Mouse (Mus musculus): ENCODE data around the gene Pcyt2.

The Pcyt2 gene

GRCm38 (mm10) chr11:120617519-120618112, at the start of gene Pcyt2:
Pcyt2 (minus strand) TSS chr11:120617936.
- in situ Hi-C loops (cut with MboI; ENCODE audit: low pct_unique_long_range_greater_than_20kb in 1 of 2, low sequenced_read_pairs in 2 of 2, unreplicated experiment in 1 of 2): no loop called here

- in situ Hi-C loops (cut with MboI; ENCODE audit: low pct_unique_long_range_greater_than_20kb in 1 of 2, low sequenced_read_pairs in 2 of 2, unreplicated experiment in 1 of 2): loop anchor here in 1 of 2 experiments (25.0 kb wide), 1 partner anchor 429 kb away; the partner anchor contains the start of gene Bahcc1
Observed at GRCm38 (mm10) chr11:120666617-120667016, 48.9 kb upstream of the Pcyt2 start.

- in situ Hi-C loops (cut with MboI; ENCODE audit: low pct_unique_long_range_greater_than_20kb in 1 of 2, low sequenced_read_pairs in 2 of 2, unreplicated experiment in 1 of 2): loop anchor here in 1 of 2 experiments (25.0 kb wide), 1 partner anchor 428 kb away; the partner anchor contains the start of gene Bahcc1
Observed at GRCm38 (mm10) chr11:120665406-120665805, 47.7 kb upstream of the Pcyt2 start.

- in situ Hi-C loops (cut with MboI; ENCODE audit: low pct_unique_long_range_greater_than_20kb in 1 of 2, low sequenced_read_pairs in 2 of 2, unreplicated experiment in 1 of 2): loop anchor here in 1 of 2 experiments (25.0 kb wide), 1 partner anchor 426 kb away; the partner anchor contains the start of gene Bahcc1
Observed at GRCm38 (mm10) chr11:120663714-120664113, 46.0 kb upstream of the Pcyt2 start.

- in situ Hi-C loops (cut with MboI; ENCODE audit: low pct_unique_long_range_greater_than_20kb in 1 of 2, low sequenced_read_pairs in 2 of 2, unreplicated experiment in 1 of 2): loop anchor here in 1 of 2 experiments (25.0 kb wide), 1 partner anchor 425 kb away; the partner anchor contains the start of gene Bahcc1
Observed at GRCm38 (mm10) chr11:120662759-120663158, 45.0 kb upstream of the Pcyt2 start.

GRCm38 (mm10) chr11:120661076-120661460, 43.3 kb upstream of the Pcyt2 start, which contains the start of gene Notum:
Notum (minus strand) TSS chr11:120661175.
- in situ Hi-C loops (cut with MboI; ENCODE audit: low pct_unique_long_range_greater_than_20kb in 1 of 2, low sequenced_read_pairs in 2 of 2, unreplicated experiment in 1 of 2): loop anchor here in 1 of 2 experiments (25.0 kb wide), 1 partner anchor 424 kb away; the partner anchor contains the start of gene Bahcc1

- in situ Hi-C loops (cut with MboI; ENCODE audit: low pct_unique_long_range_greater_than_20kb in 1 of 2, low sequenced_read_pairs in 2 of 2, unreplicated experiment in 1 of 2): loop anchor here in 1 of 2 experiments (25.0 kb wide), 1 partner anchor 423 kb away; the partner anchor contains the start of gene Bahcc1
Observed at GRCm38 (mm10) chr11:120660301-120661075, 42.8 kb upstream of the Pcyt2 start.

- in situ Hi-C loops (cut with MboI; ENCODE audit: low pct_unique_long_range_greater_than_20kb in 1 of 2, low sequenced_read_pairs in 2 of 2, unreplicated experiment in 1 of 2): loop anchor here in 1 of 2 experiments (25.0 kb wide), 1 partner anchor 422 kb away; the partner anchor contains the start of gene Bahcc1
Observed at GRCm38 (mm10) chr11:120659509-120660300, 42.0 kb upstream of the Pcyt2 start.

- in situ Hi-C loops (cut with MboI; ENCODE audit: low pct_unique_long_range_greater_than_20kb in 1 of 2, low sequenced_read_pairs in 2 of 2, unreplicated experiment in 1 of 2): loop anchor here in 1 of 2 experiments (25.0 kb wide), 1 partner anchor 422 kb away; the partner anchor contains the start of gene Bahcc1
Observed at GRCm38 (mm10) chr11:120658876-120659410, 41.2 kb upstream of the Pcyt2 start.

- in situ Hi-C loops (cut with MboI; ENCODE audit: low pct_unique_long_range_greater_than_20kb in 1 of 2, low sequenced_read_pairs in 2 of 2, unreplicated experiment in 1 of 2): loop anchor here in 1 of 2 experiments (25.0 kb wide), 1 partner anchor 420 kb away; the partner anchor contains the start of gene Bahcc1
Observed at GRCm38 (mm10) chr11:120657301-120657700, 39.6 kb upstream of the Pcyt2 start.

- in situ Hi-C loops (cut with MboI; ENCODE audit: low pct_unique_long_range_greater_than_20kb in 1 of 2, low sequenced_read_pairs in 2 of 2, unreplicated experiment in 1 of 2): loop anchor here in 1 of 2 experiments (25.0 kb wide), 1 partner anchor 417 kb away; the partner anchor contains the start of gene Bahcc1
Observed at GRCm38 (mm10) chr11:120654741-120655140, 37.0 kb upstream of the Pcyt2 start.

GRCm38 (mm10) chr11:120651872-120652271, 34.1 kb upstream of the Pcyt2 start:
- in situ Hi-C loops (cut with MboI; ENCODE audit: low pct_unique_long_range_greater_than_20kb in 1 of 2, low sequenced_read_pairs in 2 of 2, unreplicated experiment in 1 of 2): loop anchor here in 1 of 2 experiments (25.0 kb wide), 1 partner anchor 415 kb away; the partner anchor contains the start of gene Bahcc1

- in situ Hi-C loops (cut with MboI; ENCODE audit: low pct_unique_long_range_greater_than_20kb in 1 of 2, low sequenced_read_pairs in 2 of 2, unreplicated experiment in 1 of 2): no loop called here
Observed at GRCm38 (mm10) chr11:120648001-120648476, 30.3 kb upstream of the Pcyt2 start, which contains the start of gene Myadml2. Myadml2 (minus strand) TSS chr11:120648158.

GRCm38 (mm10) chr11:120647047-120647830, 29.5 kb upstream of the Pcyt2 start:
- in situ Hi-C loops (cut with MboI; ENCODE audit: low pct_unique_long_range_greater_than_20kb in 1 of 2, low sequenced_read_pairs in 2 of 2, unreplicated experiment in 1 of 2): no loop called here

- in situ Hi-C loops (cut with MboI; ENCODE audit: low pct_unique_long_range_greater_than_20kb in 1 of 2, low sequenced_read_pairs in 2 of 2, unreplicated experiment in 1 of 2): no loop called here
Observed at GRCm38 (mm10) chr11:120643601-120643987, 25.9 kb upstream of the Pcyt2 start, which contains the start of gene Pycr1. Pycr1 (minus strand) TSS chr11:120643769.

GRCm38 (mm10) chr11:120642939-120643600, 25.3 kb upstream of the Pcyt2 start:
- in situ Hi-C loops (cut with MboI; ENCODE audit: low pct_unique_long_range_greater_than_20kb in 1 of 2, low sequenced_read_pairs in 2 of 2, unreplicated experiment in 1 of 2): no loop called here
